Mouse (Mus musculus): ENCODE data around the gene Tnfrsf8.

DNA sequence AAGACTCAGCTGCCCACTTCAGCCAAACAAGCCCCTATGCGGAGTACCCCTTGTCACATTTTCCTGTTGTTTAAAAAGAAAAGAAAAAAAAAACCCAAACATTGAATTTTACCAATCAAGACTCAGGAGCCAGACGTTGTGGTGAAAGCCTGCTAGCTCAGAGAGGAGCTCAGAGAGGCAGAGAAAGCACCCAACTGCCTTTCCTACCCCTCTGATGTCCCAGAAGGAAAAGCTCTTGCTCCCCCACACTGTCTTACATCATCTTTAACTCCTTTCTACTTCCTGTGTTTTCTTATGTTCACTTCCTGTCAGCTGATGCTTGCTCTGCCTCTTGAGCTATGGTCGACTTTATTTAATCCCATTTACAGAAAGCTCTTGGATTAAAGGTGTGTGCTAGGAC is 8.7 kb upstream of the Tnfrsf8 start:
- no peak for TF ChIP-seq CTCF (IDR thresholded peaks at IDR 0.05; ENCODE audit: extremely low read depth, insufficient read depth, low read length)
- TF ChIP-seq POLR2A (IDR thresholded peaks at IDR 0.05; ENCODE audit: extremely low read depth, insufficient read depth, low read length) = no peak

Measured in cortical plate, adult 2 months (tissue).